Comparison of ENCODE assay signal across 15 mouse cellular contexts in genomic region chr11:35202332-35202731, GRCm38 (mm10).
"Had no signal": no experiment of that assay in that cellular context is flagged by ENCODE, and none has a peak within 500 bp of the region (broad histone marks: within the 10 kb centered on the region; RNA-seq: fewer than 3 reads in every experiment).

No protein-coding gene starts in this region.

- H3K4me1 ChIP-seq: liver, embryonic 15.5 days had no signal

- H3K27ac ChIP-seq: kidney, postnatal 0 days; liver, embryonic 15.5 days; midbrain, embryonic 15.5 days; neural tube, embryonic 13.5 days; stomach, postnatal 0 days had no signal

- DNase-seq: kidney, adult 11 months; kidney, adult 9 months; kidney, postnatal 36 days; left cerebral cortex, postnatal 4 days; lung, adult 2 months; right cerebral cortex, adult 18-20 months; right cerebral cortex, postnatal 25 days; thymus, adult 18-20 months; thymus, postnatal 14 days had no signal

- H3K36me3 ChIP-seq: liver, embryonic 15.5 days; midbrain, embryonic 15.5 days; neural tube, embryonic 13.5 days had no signal

- H3K4me3 ChIP-seq: liver, embryonic 15.5 days; midbrain, embryonic 15.5 days; neural tube, embryonic 13.5 days had no signal

- ATAC-seq: lung, postnatal 0 days; midbrain, embryonic 15.5 days had no signal

- H3K9me3 ChIP-seq: liver, embryonic 15.5 days; midbrain, embryonic 15.5 days; neural tube, embryonic 13.5 days had no signal
